Mouse (Mus musculus) mature B cell (primary cell): Measurements from ENCODE around the gene Slc22a23.

ENCODE experiments used
- in situ Hi-C: fragments of 300-500 bp; cut with MboI; formaldehyde crosslinking; loops from 2 replicates; pipeline ENCODE4 v1.14.3; 2019

Slc22a23 gene

GRCm38 (mm10) chr13:34162491-34163303, 182.3 kb downstream of the Slc22a23 start, which contains the start of gene Psmg4:
Psmg4 (plus strand) TSS chr13:34162964.
- in situ Hi-C loops = no loop called here

- in situ Hi-C loops = loop anchor here (10.0 kb wide), 1 partner anchor 115 kb away; no protein-coding TSS in a partner anchor
Measured at GRCm38 (mm10) chr13:34159926-34160325, 185.1 kb downstream of the Slc22a23 start.

GRCm38 (mm10) chr13:34157596-34158157, 187.3 kb downstream of the Slc22a23 start:
- in situ Hi-C loops = loop anchor here (10.0 kb wide), 1 partner anchor 113 kb away; no protein-coding TSS in a partner anchor

GRCm38 (mm10) chr13:34156840-34157185, 188.2 kb downstream of the Slc22a23 start:
- in situ Hi-C loops = loop anchor here (10.0 kb wide), 1 partner anchor 112 kb away; no protein-coding TSS in a partner anchor

- in situ Hi-C loops = loop anchor here (10.0 kb wide), 1 partner anchor 111 kb away; no protein-coding TSS in a partner anchor
Measured at GRCm38 (mm10) chr13:34156133-34156839, 188.7 kb downstream of the Slc22a23 start.

GRCm38 (mm10) chr13:34154931-34155272, 190.1 kb downstream of the Slc22a23 start:
- in situ Hi-C loops = loop anchor here (10.0 kb wide), 1 partner anchor 110 kb away; no protein-coding TSS in a partner anchor

- in situ Hi-C loops = loop anchor here (10.0 kb wide), 1 partner anchor 110 kb away; no protein-coding TSS in a partner anchor
Measured at GRCm38 (mm10) chr13:34154217-34154930, 190.6 kb downstream of the Slc22a23 start.

- in situ Hi-C loops = loop anchor here (10.0 kb wide), 1 partner anchor 109 kb away; no protein-coding TSS in a partner anchor
Measured at GRCm38 (mm10) chr13:34153254-34154011, 191.5 kb downstream of the Slc22a23 start.

- in situ Hi-C loops = loop anchor here (10.0 kb wide), 1 partner anchor 108 kb away; no protein-coding TSS in a partner anchor
Measured at GRCm38 (mm10) chr13:34152695-34153094, 192.3 kb downstream of the Slc22a23 start.

GRCm38 (mm10) chr13:34151425-34151824, 193.6 kb downstream of the Slc22a23 start:
- in situ Hi-C loops = loop anchor here (10.0 kb wide), 1 partner anchor 107 kb away; no protein-coding TSS in a partner anchor

- in situ Hi-C loops = loop anchor here (10.0 kb wide), 1 partner anchor 106 kb away; no protein-coding TSS in a partner anchor
Measured at GRCm38 (mm10) chr13:34150271-34151027, 194.5 kb downstream of the Slc22a23 start.

- in situ Hi-C loops = loop anchor here (10.0 kb wide), 1 partner anchor 105 kb away; no protein-coding TSS in a partner anchor
Measured at GRCm38 (mm10) chr13:34149463-34150176, 195.4 kb downstream of the Slc22a23 start.

- in situ Hi-C loops = no loop called here
Measured at GRCm38 (mm10) chr13:34148767-34149392, 196.1 kb downstream of the Slc22a23 start.

- in situ Hi-C loops = no loop called here
Measured at GRCm38 (mm10) chr13:34148181-34148580, 196.8 kb downstream of the Slc22a23 start.

- in situ Hi-C loops = no loop called here
Measured at GRCm38 (mm10) chr13:34146916-34147315, 198.1 kb downstream of the Slc22a23 start.

- in situ Hi-C loops = no loop called here
Measured at GRCm38 (mm10) chr13:34143389-34143788, 201.6 kb downstream of the Slc22a23 start.

GRCm38 (mm10) chr13:34136605-34137004, 208.4 kb downstream of the Slc22a23 start:
- in situ Hi-C loops = no loop called here

- in situ Hi-C loops = no loop called here
Measured at GRCm38 (mm10) chr13:34134276-34134675, 210.7 kb downstream of the Slc22a23 start.
